In the genomic region with DNA sequence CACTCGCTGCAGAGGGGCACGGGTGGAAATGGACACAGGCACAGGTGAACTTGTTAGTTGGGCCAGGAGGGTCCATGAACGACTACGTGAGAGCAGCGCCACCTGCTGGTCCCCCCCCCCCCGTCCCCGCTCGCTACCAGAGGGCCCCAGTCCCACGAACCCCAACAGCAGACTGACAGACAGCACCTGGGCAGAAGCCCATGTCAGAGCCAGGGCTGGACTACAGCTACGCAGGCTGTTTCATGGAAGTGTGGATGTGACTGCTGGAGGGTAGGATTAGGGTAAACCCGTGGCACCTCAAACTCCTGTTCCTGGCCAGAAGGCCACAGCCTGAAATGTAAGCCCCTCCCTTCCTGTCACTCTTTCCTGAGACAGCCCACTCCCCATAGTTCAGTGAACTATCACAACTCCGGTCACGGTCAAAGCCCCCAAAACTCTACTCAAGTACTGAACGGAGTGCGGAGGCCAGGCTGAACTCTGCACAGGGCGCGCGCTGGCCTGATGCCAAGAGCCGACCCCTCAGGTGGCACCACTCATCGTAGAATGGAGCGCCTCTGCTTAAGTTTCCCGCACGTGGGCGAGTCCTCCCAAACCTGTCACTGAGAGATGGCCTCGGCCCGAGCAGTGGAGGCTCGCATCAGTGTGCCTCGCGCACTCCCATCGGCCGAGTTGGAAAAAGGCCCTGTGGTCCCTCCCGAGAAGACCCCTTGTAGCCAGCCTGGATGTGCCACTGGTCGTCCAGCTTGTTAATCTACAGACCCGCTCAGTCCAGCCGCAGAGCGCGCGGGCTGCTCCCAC, we compare ENCODE assay signal across 8 mouse cellular contexts. TPM values are rescaled to one million over a fixed set of nuclear protein-coding genes. Genes with fewer than 3 reads are reported as not detected.
DNase-seq lines count a peak whose midpoint lies in the region; ATAC-seq and TF ChIP-seq lines count a peak whose summit lies in the region.

No protein-coding gene starts in this region.

- peak; percentile 31 for ATAC-seq in intestine, embryonic 16.5 days
- peak; percentile 24 for ATAC-seq in liver, postnatal 0 days
- peak; percentile 49 for ATAC-seq in neural tube, embryonic 15.5 days (ENCODE audit: low FRiP score)

- peak overlapping the region; percentile 99 for H3K4me2 ChIP-seq in intestine, embryonic 16.5 days (ENCODE audit: low read depth, low read length)
- H3K4me2 ChIP-seq in liver, postnatal 0 days (ENCODE audit: low read depth, low read length), result peak overlapping the region; percentile 99
- H3K4me2 ChIP-seq in neural tube, embryonic 15.5 days, result peak overlapping the region; percentile 100

- peak overlapping the region; percentile 73 for H3K27ac ChIP-seq in intestine, embryonic 16.5 days (ENCODE audit: low read length)
- peak overlapping the region; percentile 84 for H3K27ac ChIP-seq in liver, postnatal 0 days (ENCODE audit: low read depth)
- peak overlapping the region; percentile 84 for H3K27ac ChIP-seq in neural tube, embryonic 15.5 days (replicated peaks)

- peaks cover 37% of the 10 kb centered on the region for H3K4me1 ChIP-seq in intestine, embryonic 16.5 days (ENCODE audit: control insufficient read depth, insufficient read depth, low read length)
- peaks cover 15% of the 10 kb centered on the region for H3K4me1 ChIP-seq in liver, postnatal 0 days (ENCODE audit: insufficient read depth)
- H3K4me1 ChIP-seq in neural tube, embryonic 15.5 days, result peaks cover 37% of the 10 kb centered on the region

- no peaks in the 10 kb centered on the region for H3K9me3 ChIP-seq in intestine, embryonic 16.5 days (ENCODE audit: control insufficient read depth, low read length)
- H3K9me3 ChIP-seq in liver, postnatal 0 days (ENCODE audit: low read length), result no peaks in the 10 kb centered on the region
- no peaks in the 10 kb centered on the region for H3K9me3 ChIP-seq in neural tube, embryonic 15.5 days (replicated peaks)

- WGBS in intestine, embryonic 16.5 days, result under 1% methylated on average over 38 of the region's 38 CpGs
- under 1% methylated on average over 38 of the region's 38 CpGs for WGBS in liver, postnatal 0 days (ENCODE audit: insufficient replicate concordance)
- WGBS in neural tube, embryonic 15.5 days, result under 1% methylated on average over 38 of the region's 38 CpGs

- no peaks in the 10 kb centered on the region for H3K36me3 ChIP-seq in intestine, embryonic 16.5 days (ENCODE audit: control insufficient read depth, insufficient read depth, low read length)
- peaks cover 10% of the 10 kb centered on the region for H3K36me3 ChIP-seq in liver, postnatal 0 days (replicated peaks; ENCODE audit: insufficient read depth, low read length)
- peaks cover 38% of the 10 kb centered on the region for H3K36me3 ChIP-seq in neural tube, embryonic 15.5 days

- TF ChIP-seq EP300 in liver, postnatal 0 days (IDR thresholded peaks at IDR 0.05; ENCODE audit: low read depth), result no peak

- H3K9ac ChIP-seq in intestine, embryonic 16.5 days (ENCODE audit: low read depth, low read length), result peak overlapping the region; percentile 81
- H3K9ac ChIP-seq in liver, postnatal 0 days (replicated peaks), result peak overlapping the region; percentile 70
- peak overlapping the region; percentile 68 for H3K9ac ChIP-seq in neural tube, embryonic 15.5 days (replicated peaks)

- peak; percentile 82 for TF ChIP-seq CTCF in liver, postnatal 0 days (IDR thresholded peaks at IDR 0.05; ENCODE audit: low read depth)

- H3K27me3 ChIP-seq in intestine, embryonic 16.5 days (replicated peaks; ENCODE audit: control insufficient read depth, insufficient read depth, low read length), result no peaks in the 10 kb centered on the region
- H3K27me3 ChIP-seq in liver, postnatal 0 days (ENCODE audit: insufficient read depth, low read length), result no peaks in the 10 kb centered on the region
- H3K27me3 ChIP-seq in neural tube, embryonic 15.5 days (replicated peaks), result no peaks in the 10 kb centered on the region

- peak overlapping the region; percentile 73 for H3K4me3 ChIP-seq in intestine, embryonic 16.5 days (ENCODE audit: low read length)
- H3K4me3 ChIP-seq in liver, postnatal 0 days (ENCODE audit: low read depth, low read length), result peak overlapping the region; percentile 67
- peak overlapping the region; percentile 67 for H3K4me3 ChIP-seq in neural tube, embryonic 15.5 days (replicated peaks)

- DNase-seq in A20 (ENCODE audit: low read depth, low spot score) (peak; percentile 86), ES-CJ7 (ENCODE audit: low read depth, low spot score) (peak; percentile 55)
- peak; percentile 68 to 74 for DNase-seq in cerebellum, postnatal 14 days
- peak; percentile 96 for DNase-seq in heart, adult 11 months
- DNase-seq in liver, postnatal 0 days, result peak; percentile 86
- DNase-seq in yolk sac, embryonic 10.5 days (ENCODE audit: low spot score), result peak; percentile 78

RNA-seq across cellular contexts. Expression of a gene that starts 0.6 kb away (rescaled TPM):
- polyA plus RNA-seq in intestine, embryonic 16.5 days (2015; fragmentation: Nextera tagmentation; extraction: Ambion mirVana), result 159 and 174 TPM in 2 replicates
- polyA plus RNA-seq in liver, postnatal 0 days (2015; fragmentation: Nextera tagmentation; extraction: Ambion mirVana), result 81.0 and 88.0 TPM in 2 replicates
- polyA plus RNA-seq in neural tube, embryonic 15.5 days (2015; fragmentation: Nextera tagmentation; extraction: Ambion mirVana), result 108 and 115 TPM in 2 replicates

RNA-seq across cellular contexts. Expression of a gene that starts 0.8 kb away (rescaled TPM):
- 43.0 and 44.4 TPM in 2 replicates for polyA plus RNA-seq in intestine, embryonic 16.5 days (2015; fragmentation: Nextera tagmentation; extraction: Ambion mirVana)
- 5.1 and 5.4 TPM in 2 replicates for polyA plus RNA-seq in liver, postnatal 0 days (2015; fragmentation: Nextera tagmentation; extraction: Ambion mirVana)
- polyA plus RNA-seq in neural tube, embryonic 15.5 days (2015; fragmentation: Nextera tagmentation; extraction: Ambion mirVana), result 76.8 and 81.3 TPM in 2 replicates

RNA-seq across cellular contexts. Expression of a gene that starts 8.3 kb away (rescaled TPM):
- 30.4 and 31.2 TPM in 2 replicates for polyA plus RNA-seq in intestine, embryonic 16.5 days (2015; fragmentation: Nextera tagmentation; extraction: Ambion mirVana)
- 0.36 and 0.38 TPM in 2 replicates for polyA plus RNA-seq in liver, postnatal 0 days (2015; fragmentation: Nextera tagmentation; extraction: Ambion mirVana)
- 459 and 611 TPM in 2 replicates for polyA plus RNA-seq in neural tube, embryonic 15.5 days (2015; fragmentation: Nextera tagmentation; extraction: Ambion mirVana)

RNA-seq across cellular contexts. Expression of a gene that starts 14.1 kb away (rescaled TPM):
- 56.0 and 65.0 TPM in 2 replicates for polyA plus RNA-seq in intestine, embryonic 16.5 days (2015; fragmentation: Nextera tagmentation; extraction: Ambion mirVana)
- 118 and 141 TPM in 2 replicates for polyA plus RNA-seq in liver, postnatal 0 days (2015; fragmentation: Nextera tagmentation; extraction: Ambion mirVana)
- polyA plus RNA-seq in neural tube, embryonic 15.5 days (2015; fragmentation: Nextera tagmentation; extraction: Ambion mirVana), result 9.4 and 18.9 TPM in 2 replicates

RNA-seq across cellular contexts. Expression of a gene that starts 18.9 kb away (rescaled TPM):
- polyA plus RNA-seq in intestine, embryonic 16.5 days (2015; fragmentation: Nextera tagmentation; extraction: Ambion mirVana), result 1.7 and 2.3 TPM in 2 replicates
- polyA plus RNA-seq in liver, postnatal 0 days (2015; fragmentation: Nextera tagmentation; extraction: Ambion mirVana), result 0.26 and 0.94 TPM in 2 replicates
- polyA plus RNA-seq in neural tube, embryonic 15.5 days (2015; fragmentation: Nextera tagmentation; extraction: Ambion mirVana), result 0.87 and 10.7 TPM in 2 replicates

Comparison
In these comparisons a context has a peak if more than half of its experiments do, and no peak if none do; other contexts are left out.
1. Peak in every context shown above with its lines: DNase-seq, ATAC-seq, H3K4me3 ChIP-seq and H3K27ac ChIP-seq.
2. RNA of a gene that starts 8.3 kb away (polyA plus RNA-seq): 459 to 611 TPM in neural tube, embryonic 15.5 days and 30.4 to 31.2 TPM in intestine, embryonic 16.5 days; 0.36 to 0.38 TPM in liver, postnatal 0 days; every median in the first group is over 10 times any median in the second.